Mouse (Mus musculus) myocyte (in vitro differentiated cells): ENCODE measurements around the gene Ajap1.

Source experiments
- E2F4 ChIP-seq: IDR thresholded peaks from one replicate; pipeline ENCODE4 v1.6.1; 2011; ENCODE audit warnings: mild to moderate bottlenecking, control low read depth, moderate library complexity; ENCODE audit not compliant: insufficient read depth
- MAX ChIP-seq: IDR thresholded peaks from one replicate; pipeline ENCODE4 v1.6.1; 2011; ENCODE audit warnings: low read depth, mild to moderate bottlenecking, control low read depth
- MYOD1 ChIP-seq, 3 experiments: IDR thresholded peaks; one replicate each; pipeline ENCODE4 v1.6.1; 2011; ENCODE audit warnings: control low read depth in 2 of 3, low read depth in 2 of 3, mild to moderate bottlenecking in 2 of 3, moderate library complexity in 1 of 3; ENCODE audit not compliant: insufficient read length in 2 of 3, control insufficient read depth in 1 of 3
- POLR2A ChIP-seq: IDR thresholded peaks from one replicate; pipeline ENCODE4 v1.6.1; 2011; ENCODE audit warnings: low read depth, mild to moderate bottlenecking, control low read depth, moderate library complexity; ENCODE audit not compliant: insufficient read length
- POLR2AphosphoS2 ChIP-seq: IDR thresholded peaks from one replicate; pipeline ENCODE4 v1.6.1; 2011; ENCODE audit warnings: low read depth, control low read depth; ENCODE audit not compliant: insufficient read length
- TCF12 ChIP-seq: IDR thresholded peaks from one replicate; pipeline ENCODE4 v1.6.1; 2011; ENCODE audit warnings: mild to moderate bottlenecking, control low read depth; ENCODE audit not compliant: poor library complexity, insufficient read depth, severe bottlenecking

- TF ChIP-seq MAX (no peak), POLR2AphosphoS2 (no peak), POLR2A (no peak), E2F4 (no peak), MYOD1 (IDR thresholded peaks at IDR 0.05; ENCODE audit: control insufficient read depth in 1 of 3, insufficient read length in 2 of 3, low read depth in 2 of 3) (no peak), TCF12 (no peak)
Observed at GRCm38 (mm10) chr4:153473480-153474252, 8.9 kb downstream of the Ajap1 start.
